Mouse (Mus musculus) intestine, embryonic 14.5 days (tissue): ENCODE results near the gene Prpf6. TPM values are rescaled to one million over a fixed set of nuclear protein-coding genes. Genes with fewer than 3 reads are reported as not detected.

Experiments
- ATAC-seq: fragments of 200-750 bp; cut with Nextera tagmentation; replicated peaks from 2 replicates; pipeline ENCODE4 v1.8.0; 2017; ENCODE audit warnings: low read depth, moderate number of reproducible peaks, moderate TSS enrichment, moderate library complexity; ENCODE audit not compliant: low FRiP score, low TSS enrichment
- DNase-seq: peaks from one replicate; pipeline ENCODE4 v3.0.0-alpha.2; 2018; ENCODE audit warnings: low spot score
- H3K27ac ChIP-seq: fragments of 300-500 bp; sonication (generic); 2 replicates; pipeline ENCODE4 v1.5.1; 2014; ENCODE audit warnings: low read depth, mild to moderate bottlenecking, control low read depth
- H3K27me3 ChIP-seq: fragments of 300-500 bp; sonication (generic); replicated peaks from 2 replicates; pipeline ENCODE4 v1.6.1; 2014; ENCODE audit warnings: low read length, control low read depth; ENCODE audit not compliant: control insufficient read depth, insufficient read depth
- H3K36me3 ChIP-seq: fragments of 300-500 bp; sonication (generic); 2 replicates; pipeline ENCODE4 v1.6.1; 2014; ENCODE audit warnings: low read length, control low read depth; ENCODE audit not compliant: control insufficient read depth, insufficient read depth
- H3K4me1 ChIP-seq: fragments of 300-500 bp; sonication (generic); replicated peaks from 2 replicates; pipeline ENCODE4 v1.6.1; 2014; ENCODE audit warnings: low read length, control low read depth, mixed read lengths; ENCODE audit not compliant: control insufficient read depth, insufficient read depth
- H3K4me2 ChIP-seq: fragments of 300-500 bp; sonication (generic); 2 replicates; pipeline ENCODE4 v1.6.1; 2014; ENCODE audit warnings: low read length
- H3K4me3 ChIP-seq: fragments of 300-500 bp; sonication (generic); 2 replicates; pipeline ENCODE4 v1.5.1; 2014; ENCODE audit warnings: low read depth, low read length, control low read depth, mixed read lengths
- H3K9ac ChIP-seq: fragments of 300-500 bp; sonication (generic); 2 replicates; pipeline ENCODE4 v1.6.1; 2014; ENCODE audit warnings: mild to moderate bottlenecking, low read length
- H3K9me3 ChIP-seq: fragments of 300-500 bp; sonication (generic); 2 replicates; pipeline ENCODE4 v1.6.1; 2016; ENCODE audit warnings: low read length, control low read depth; ENCODE audit not compliant: control insufficient read depth
- WGBS: fragments of 180-500 bp; shearing (Covaris S2); extraction: QIAGEN DNeasy Blood & Tissue Kit; methylation state at CpG from one replicate; pipeline ENCODE4 v1.1.7; 2014; 5-methylcytosine and 5-hydroxymethylcytosine counted together
- polyA plus RNA-seq: library from polyadenylated mRNA; unstranded; fragments of >200 nt; fragmentation: Nextera tagmentation; extraction: Ambion mirVana; gene quantifications from 2 replicates; pipeline ENCODE4 v1.2.1, GENCODE M21; 2014

Gene Prpf6
- polyA plus RNA-seq, 1 experiment from 2014 or later: 53.6 TPM

GRCm38 (mm10) chr2:181671326-181671725 is 79.7 kb downstream of the Prpf6 start, which contains the start of gene Sox18:
Gene Sox18 (minus strand): TSS chr2:181671640.
- Histone ChIP-seq H3K4me1 (peaks cover 5% of the 10 kb centered on the region; the same call in 1 of the 2 replicates), H3K9me3 (no peaks in the 10 kb centered on the region), H3K4me2 (peak within 1 kb of the TSS; percentile 68), H3K9ac (peak within 1 kb of the TSS; percentile 38; the same call in 1 of the 2 replicates), H3K27me3 (peaks cover 64% of the 10 kb centered on the region), H3K36me3 (no peaks in the 10 kb centered on the region), H3K4me3 (peak within 1 kb of the TSS; percentile 47), H3K27ac (no peak within 1 kb of the TSS)
- under 1% methylated on average over 43 of the region's 43 CpGs for WGBS
- peak; percentile 63 for DNase-seq
- ATAC-seq: no peak

- 0 out of 2 replicates have a peak overlapping the region, but pooled peaks have one; percentile 47 for H3K4me3 ChIP-seq
- 30% methylated on average over 7 of the region's 7 CpGs for WGBS
- peak overlapping the region; percentile 68 for H3K4me2 ChIP-seq
- H3K9me3 ChIP-seq: no peaks in the 10 kb centered on the region
- no peak for ATAC-seq
- H3K27me3 ChIP-seq: peaks cover 64% of the 10 kb centered on the region
- no peak overlapping the region for H3K27ac ChIP-seq
- H3K36me3 ChIP-seq: no peaks in the 10 kb centered on the region
- DNase-seq: no peak
- no peak overlapping the region for H3K9ac ChIP-seq
- H3K4me1 ChIP-seq: peaks cover 5% of the 10 kb centered on the region; the same call in 1 of the 2 replicates
Observed at GRCm38 (mm10) chr2:181671984-181672383, 80.3 kb downstream of the Prpf6 start.

GRCm38 (mm10) chr2:181673501-181673900 is 81.8 kb downstream of the Prpf6 start:
- WGBS: 43% methylated on average over 1 of the region's 1 CpGs
- Histone ChIP-seq H3K4me1 (peaks cover 5% of the 10 kb centered on the region; the same call in 1 of the 2 replicates), H3K27me3 (peaks cover 55% of the 10 kb centered on the region), H3K4me2 (no peak overlapping the region), H3K4me3 (no peak overlapping the region), H3K36me3 (no peaks in the 10 kb centered on the region), H3K9me3 (no peaks in the 10 kb centered on the region), H3K9ac (no peak overlapping the region), H3K27ac (no peak overlapping the region)
- ATAC-seq (no peak), DNase-seq (no peak)

- Histone ChIP-seq H3K27me3 (peaks cover 40% of the 10 kb centered on the region), H3K9me3 (no peaks in the 10 kb centered on the region), H3K4me2 (no peak overlapping the region), H3K4me1 (peaks cover 5% of the 10 kb centered on the region; the same call in 1 of the 2 replicates), H3K4me3 (no peak overlapping the region), H3K9ac (no peak overlapping the region), H3K36me3 (no peaks in the 10 kb centered on the region), H3K27ac (no peak overlapping the region)
- DNase-seq (no peak), ATAC-seq (no peak)
- WGBS: 81% methylated on average over 4 of the region's 4 CpGs
Observed at GRCm38 (mm10) chr2:181674934-181675333, 83.3 kb downstream of the Prpf6 start.

- DNase-seq (no peak), ATAC-seq (no peak)
- H3K27ac ChIP-seq: no peak overlapping the region
- no peak overlapping the region for H3K9ac ChIP-seq
- peaks cover 5% of the 10 kb centered on the region; the same call in 1 of the 2 replicates for H3K4me1 ChIP-seq
- H3K27me3 ChIP-seq: peaks cover 35% of the 10 kb centered on the region
- 3% methylated on average over 14 of the region's 14 CpGs for WGBS
- H3K4me2 ChIP-seq: peak overlapping the region; percentile 43
- H3K4me3 ChIP-seq: no peak overlapping the region
- H3K36me3 ChIP-seq: no peaks in the 10 kb centered on the region
- no peaks in the 10 kb centered on the region for H3K9me3 ChIP-seq
Observed at GRCm38 (mm10) chr2:181675454-181675853, 83.8 kb downstream of the Prpf6 start.

GRCm38 (mm10) chr2:181676424-181676823 is 84.8 kb downstream of the Prpf6 start:
- ATAC-seq (no peak), DNase-seq (no peak)
- H3K4me3 ChIP-seq: no peak overlapping the region
- WGBS: 70% methylated on average over 2 of the region's 2 CpGs
- H3K27ac ChIP-seq: no peak overlapping the region
- H3K4me1 ChIP-seq: peaks cover 11% of the 10 kb centered on the region; the same call in 1 of the 2 replicates
- no peak overlapping the region for H3K4me2 ChIP-seq
- no peaks in the 10 kb centered on the region for H3K36me3 ChIP-seq
- peaks cover 25% of the 10 kb centered on the region for H3K27me3 ChIP-seq
- no peaks in the 10 kb centered on the region for H3K9me3 ChIP-seq
- no peak overlapping the region for H3K9ac ChIP-seq

- DNase-seq (no peak), ATAC-seq (no peak)
- Histone ChIP-seq H3K27ac (no peak overlapping the region), H3K9me3 (no peaks in the 10 kb centered on the region), H3K4me2 (no peak overlapping the region), H3K4me1 (peaks cover 11% of the 10 kb centered on the region; the same call in 1 of the 2 replicates), H3K27me3 (peaks cover 17% of the 10 kb centered on the region), H3K36me3 (no peaks in the 10 kb centered on the region), H3K9ac (no peak overlapping the region), H3K4me3 (no peak overlapping the region)
- WGBS: 74% methylated on average over 5 of the region's 5 CpGs
Observed at GRCm38 (mm10) chr2:181677096-181677754, 85.6 kb downstream of the Prpf6 start.

GRCm38 (mm10) chr2:181677755-181678098 is 86.1 kb downstream of the Prpf6 start:
- no peak overlapping the region for H3K27ac ChIP-seq
- no peak overlapping the region for H3K4me2 ChIP-seq
- WGBS: 42% methylated on average over 3 of the region's 3 CpGs
- H3K4me3 ChIP-seq: no peak overlapping the region
- H3K9ac ChIP-seq: no peak overlapping the region
- H3K4me1 ChIP-seq: peaks cover 11% of the 10 kb centered on the region; the same call in 1 of the 2 replicates
- no peaks in the 10 kb centered on the region for H3K36me3 ChIP-seq
- ATAC-seq (no peak), DNase-seq (no peak)
- H3K9me3 ChIP-seq: no peaks in the 10 kb centered on the region
- peaks cover 12% of the 10 kb centered on the region for H3K27me3 ChIP-seq

GRCm38 (mm10) chr2:181678780-181679179 is 87.1 kb downstream of the Prpf6 start:
- 17% methylated on average over 1 of the region's 1 CpGs for WGBS
- peak; percentile 76 for DNase-seq
- no peak overlapping the region for H3K9ac ChIP-seq
- no peaks in the 10 kb centered on the region for H3K9me3 ChIP-seq
- no peak overlapping the region for H3K4me3 ChIP-seq
- H3K4me1 ChIP-seq: peaks cover 11% of the 10 kb centered on the region; the same call in 1 of the 2 replicates
- H3K27ac ChIP-seq: no peak overlapping the region
- ATAC-seq: peak; percentile 69
- H3K36me3 ChIP-seq: no peaks in the 10 kb centered on the region
- H3K4me2 ChIP-seq: no peak overlapping the region
- 0 out of 2 replicates have a peak, but pooled peaks cover 4% of the 10 kb centered on the region for H3K27me3 ChIP-seq
